Mouse (Mus musculus): ENCODE results near the gene Rab4a. TPM values are rescaled to one million over a fixed set of nuclear protein-coding genes. Genes with fewer than 3 reads are reported as not detected.

Gene Rab4a
- total and polyA plus RNA-seq, 3 experiments: 22.2 to 44.6 TPM; not detected in 1

GRCm38 (mm10) chr8:123880821-123881350, 75.1 kb downstream of the Rab4a start:
- no peaks in the 10 kb centered on the region for H3K9me3 ChIP-seq (replicated peaks; ENCODE audit: insufficient read depth, low read length)
- no peak overlapping the region for H3K9ac ChIP-seq (ENCODE audit: control insufficient read depth, low read depth, low read length, poor library complexity, severe bottlenecking)
- TF ChIP-seq MAX (IDR thresholded peaks at IDR 0.05; ENCODE audit: low read length) (no peak), USF1 (IDR thresholded peaks at IDR 0.05; ENCODE audit: low read depth, low read length) (no peak), MYB (IDR thresholded peaks at IDR 0.05; ENCODE audit: low read depth, low read length) (no peak), KAT2A (conservative IDR thresholded peaks at IDR 0.05; ENCODE audit: low read depth, low read length) (no peak), POLR2A (IDR thresholded peaks at IDR 0.05; ENCODE audit: control insufficient read depth in 1 of 2, insufficient read depth in 1 of 2, low read depth in 1 of 2, low read length in 2 of 2, poor library complexity in 1 of 2) (no peak), ELF1 (IDR thresholded peaks at IDR 0.05; ENCODE audit: low read depth, low read length) (no peak)
- no peaks in the 10 kb centered on the region; a peak in 1 of 4 replicates for H3K36me3 ChIP-seq (ENCODE audit: control insufficient read depth in 1 of 2, insufficient read depth in 2 of 2, low read length in 2 of 2)
- H3K27ac ChIP-seq (ENCODE audit: control insufficient read depth, low read depth, low read length): no peak overlapping the region
- no peaks in the 10 kb centered on the region for H3K79me2 ChIP-seq (ENCODE audit: control insufficient read depth, insufficient read depth, low read length, poor library complexity)
- peaks cover 0 to 2% of the 10 kb centered on the region in 2 experiments; a peak in 1 of 4 replicates for H3K27me3 ChIP-seq (ENCODE audit: control insufficient read depth in 1 of 2, insufficient read depth in 2 of 2, low read length in 2 of 2)
- peaks cover 0 to 2% of the 10 kb centered on the region in 2 experiments; a peak in 1 of 4 replicates for H3K4me1 ChIP-seq (ENCODE audit: control insufficient read depth in 1 of 2, insufficient read depth in 2 of 2, low read length in 2 of 2)
- H3K4me3 ChIP-seq (ENCODE audit: control insufficient read depth in 1 of 2, insufficient read depth in 1 of 2, low read depth in 2 of 2, low read length in 2 of 2): no peak overlapping the region
- no peak for DNase-seq (ENCODE audit: low read depth, low spot score)

GRCm38 (mm10) chr8:123882412-123882811, 76.6 kb downstream of the Rab4a start:
- no peak overlapping the region for H3K27ac ChIP-seq (ENCODE audit: control insufficient read depth, low read depth, low read length)

GRCm38 (mm10) chr8:123883094-123883493, 77.3 kb downstream of the Rab4a start:
- no peak overlapping the region for H3K27ac ChIP-seq (ENCODE audit: control insufficient read depth, low read depth, low read length)
- H3K4me1 ChIP-seq (ENCODE audit: control insufficient read depth in 1 of 2, insufficient read depth in 2 of 2, low read length in 2 of 2): peaks cover 0 to 2% of the 10 kb centered on the region in 2 experiments; a peak in 1 of 4 replicates
- H3K9me3 ChIP-seq (replicated peaks; ENCODE audit: insufficient read depth, low read length): no peaks in the 10 kb centered on the region
- H3K36me3 ChIP-seq (ENCODE audit: control insufficient read depth in 1 of 2, insufficient read depth in 2 of 2, low read length in 2 of 2): no peaks in the 10 kb centered on the region; a peak in 1 of 4 replicates
- peaks cover 2 to 5% of the 10 kb centered on the region in 2 experiments; a peak in 2 of 4 replicates for H3K27me3 ChIP-seq (ENCODE audit: control insufficient read depth in 1 of 2, insufficient read depth in 2 of 2, low read length in 2 of 2)
- no peak for TF ChIP-seq E2F4 (IDR thresholded peaks at IDR 0.05; ENCODE audit: borderline replicate concordance, low read depth, low read length)
- no peak for TF ChIP-seq POLR2AphosphoS5 (IDR thresholded peaks at IDR 0.05; ENCODE audit: borderline replicate concordance, low read depth, low read length)
- no peak for TF ChIP-seq CHD1 (IDR thresholded peaks at IDR 0.05; ENCODE audit: low read depth, low read length)
- TF ChIP-seq ZKSCAN1 (IDR thresholded peaks at IDR 0.05; ENCODE audit: low read depth, low read length): no peak
- no peak for TF ChIP-seq TAL1 (IDR thresholded peaks at IDR 0.05; ENCODE audit: low read length)
- TF ChIP-seq RCOR1 (IDR thresholded peaks at IDR 0.05; ENCODE audit: low read depth, low read length): no peak
- no peak for TF ChIP-seq ZC3H11A (IDR thresholded peaks at IDR 0.05; ENCODE audit: low read depth, low read length)
- no peak for TF ChIP-seq KAT2A (conservative IDR thresholded peaks at IDR 0.05; ENCODE audit: low read depth, low read length)
- TF ChIP-seq ZMIZ1 (IDR thresholded peaks at IDR 0.05; ENCODE audit: low read depth, low read length): no peak
- TF ChIP-seq CHD2 (IDR thresholded peaks at IDR 0.05; ENCODE audit: low read length): no peak
- TF ChIP-seq UBTF (IDR thresholded peaks at IDR 0.05; ENCODE audit: borderline replicate concordance, insufficient read depth, low read depth, low read length): no peak
- no peak for TF ChIP-seq POLR2A (IDR thresholded peaks at IDR 0.05; ENCODE audit: control insufficient read depth in 1 of 2, insufficient read depth in 1 of 2, low read depth in 1 of 2, low read length in 2 of 2, poor library complexity in 1 of 2)
- no peak for TF ChIP-seq USF1 (IDR thresholded peaks at IDR 0.05; ENCODE audit: low read depth, low read length)
- no peak for TF ChIP-seq RAD21 (IDR thresholded peaks at IDR 0.05; ENCODE audit: low read depth, low read length)
- no peak for TF ChIP-seq ZNF384 (IDR thresholded peaks at IDR 0.05; ENCODE audit: low read depth, low read length)
- no peak for TF ChIP-seq NELFE (IDR thresholded peaks at IDR 0.05; ENCODE audit: low read depth, low read length)
- no peak for DNase-seq (ENCODE audit: low read depth, low spot score)
- H3K9ac ChIP-seq (ENCODE audit: control insufficient read depth, low read depth, low read length, poor library complexity, severe bottlenecking): no peak overlapping the region
- no peak overlapping the region for H3K4me3 ChIP-seq (ENCODE audit: control insufficient read depth in 1 of 2, insufficient read depth in 1 of 2, low read depth in 2 of 2, low read length in 2 of 2)
- no peaks in the 10 kb centered on the region for H3K79me2 ChIP-seq (ENCODE audit: control insufficient read depth, insufficient read depth, low read length, poor library complexity)

More at GRCm38 (mm10) chr8:123882412-123882811, 76.6 kb downstream of the Rab4a start:
- Histone ChIP-seq H3K9ac (ENCODE audit: control insufficient read depth, low read depth, low read length, poor library complexity, severe bottlenecking) (no peak overlapping the region), H3K4me3 (ENCODE audit: control insufficient read depth in 1 of 2, insufficient read depth in 1 of 2, low read depth in 2 of 2, low read length in 2 of 2) (no peak overlapping the region), H3K4me1 (ENCODE audit: control insufficient read depth in 1 of 2, insufficient read depth in 2 of 2, low read length in 2 of 2) (peaks cover 0 to 2% of the 10 kb centered on the region in 2 experiments; a peak in 1 of 4 replicates), H3K79me2 (ENCODE audit: control insufficient read depth, insufficient read depth, low read length, poor library complexity) (no peaks in the 10 kb centered on the region), H3K36me3 (ENCODE audit: control insufficient read depth in 1 of 2, insufficient read depth in 2 of 2, low read length in 2 of 2) (no peaks in the 10 kb centered on the region; a peak in 1 of 4 replicates), H3K27me3 (ENCODE audit: control insufficient read depth in 1 of 2, insufficient read depth in 2 of 2, low read length in 2 of 2) (peaks cover 2 to 5% of the 10 kb centered on the region in 2 experiments; a peak in 2 of 4 replicates), H3K9me3 (replicated peaks; ENCODE audit: insufficient read depth, low read length) (no peaks in the 10 kb centered on the region)
- no peak for DNase-seq (ENCODE audit: low read depth, low spot score)
- no peak for TF ChIP-seq USF2 (IDR thresholded peaks at IDR 0.05; ENCODE audit: borderline replicate concordance in 1 of 2, insufficient read depth in 1 of 2, low read depth in 1 of 2, low read length in 2 of 2)
- TF ChIP-seq KAT2A (conservative IDR thresholded peaks at IDR 0.05; ENCODE audit: low read depth, low read length): no peak
- TF ChIP-seq USF1 (IDR thresholded peaks at IDR 0.05; ENCODE audit: low read depth, low read length): no peak
- TF ChIP-seq SMC3 (IDR thresholded peaks at IDR 0.05; ENCODE audit: low read depth, low read length): no peak
- no peak for TF ChIP-seq BHLHE40 (IDR thresholded peaks at IDR 0.05; ENCODE audit: borderline replicate concordance, low read depth, low read length)
- no peak for TF ChIP-seq MYC (IDR thresholded peaks at IDR 0.05; ENCODE audit: low read depth, low read length)
- no peak for TF ChIP-seq HCFC1 (IDR thresholded peaks at IDR 0.05; ENCODE audit: low read depth, low read length)
- no peak for TF ChIP-seq ELF1 (IDR thresholded peaks at IDR 0.05; ENCODE audit: low read depth, low read length)
